Mouse (Mus musculus) thymus, adult 2 months (tissue): ENCODE results near the gene Gm49384.

Experiments
- CTCF ChIP-seq: fragments of 200-500 bp; IDR thresholded peaks from 2 replicates; pipeline ENCODE4 v1.5.1; 2012; ENCODE audit warnings: mild to moderate bottlenecking, control low read depth, low read length, moderate library complexity, borderline replicate concordance; ENCODE audit not compliant: control insufficient read depth, poor library complexity, insufficient read depth; ENCODE audit errors: extremely low read depth
- POLR2A ChIP-seq: fragments of 200-500 bp; IDR thresholded peaks from 2 replicates; pipeline ENCODE4 v1.6.1; 2012; ENCODE audit warnings: mild to moderate bottlenecking, low read length, control low read depth, moderate library complexity; ENCODE audit not compliant: control insufficient read depth, poor library complexity, insufficient read depth; ENCODE audit errors: extremely low read depth

GRCm38 (mm10) chr12:69197378-69198163 is 6.5 kb downstream of the Gm49384 start:
- TF ChIP-seq CTCF (no peak), POLR2A (no peak)
